Mouse (Mus musculus) forebrain, embryonic 16.5 days (tissue): ENCODE data around the gene Hdhd3. TPM values are rescaled to one million over a fixed set of nuclear protein-coding genes. Genes with fewer than 3 reads are reported as not detected.
A peak's percentile ranks its signal among the peaks of the same experiment; 100 is the strongest.

Experiments
- ATAC-seq: fragments of 200-750 bp; cut with Nextera tagmentation; 2 replicates; pipeline ENCODE4 v1.8.0; 2017; ENCODE audit warnings: mild to moderate bottlenecking, moderate library complexity
- H3K27ac ChIP-seq: fragments of 300-500 bp; sonication (generic); 2 replicates; pipeline ENCODE4 v1.5.1; 2014; ENCODE audit warnings: low read length, control low read depth
- H3K27me3 ChIP-seq: fragments of 300-500 bp; sonication (generic); replicated peaks from 2 replicates; pipeline ENCODE4 v1.6.1; 2014; ENCODE audit warnings: low read length; ENCODE audit not compliant: control insufficient read depth, insufficient read depth
- H3K36me3 ChIP-seq: fragments of 300-500 bp; sonication (generic); 2 replicates; pipeline ENCODE4 v1.6.1; 2014; ENCODE audit not compliant: control insufficient read depth, insufficient read depth
- H3K4me1 ChIP-seq: fragments of 300-500 bp; sonication (generic); replicated peaks from 2 replicates; pipeline ENCODE4 v1.6.1; 2014; ENCODE audit warnings: low read length; ENCODE audit not compliant: control insufficient read depth, insufficient read depth
- H3K4me2 ChIP-seq: fragments of 300-500 bp; sonication (generic); 2 replicates; pipeline ENCODE4 v1.6.1; 2014; ENCODE audit warnings: mild to moderate bottlenecking, low read length, control low read depth
- H3K4me3 ChIP-seq: fragments of 300-500 bp; sonication (generic); replicated peaks from 2 replicates; pipeline ENCODE4 v1.5.1; 2014; ENCODE audit warnings: mild to moderate bottlenecking, low read length, control low read depth
- H3K9ac ChIP-seq: fragments of 300-500 bp; sonication (generic); replicated peaks from 2 replicates; pipeline ENCODE4 v1.6.1; 2014; ENCODE audit warnings: low read depth, low read length, control low read depth
- H3K9me3 ChIP-seq: fragments of 300-500 bp; sonication (generic); 2 replicates; pipeline ENCODE4 v1.6.1; 2016; ENCODE audit warnings: low read length; ENCODE audit not compliant: control insufficient read depth
- WGBS: fragments of 180-500 bp; shearing (Covaris S2); extraction: QIAGEN DNeasy Blood & Tissue Kit; methylation state at CpG from one replicate; pipeline ENCODE4 v1.1.7; 2014; 5-methylcytosine and 5-hydroxymethylcytosine counted together
- polyA plus RNA-seq: library from polyadenylated mRNA; unstranded; fragments of >200 nt; fragmentation: Nextera tagmentation; extraction: Ambion mirVana; gene quantifications from 2 replicates; pipeline ENCODE4 v1.2.1, GENCODE M21; 2015

The Hdhd3 gene
- polyA plus RNA-seq = 9.7 and 10.8 TPM in 2 replicates

DNA sequence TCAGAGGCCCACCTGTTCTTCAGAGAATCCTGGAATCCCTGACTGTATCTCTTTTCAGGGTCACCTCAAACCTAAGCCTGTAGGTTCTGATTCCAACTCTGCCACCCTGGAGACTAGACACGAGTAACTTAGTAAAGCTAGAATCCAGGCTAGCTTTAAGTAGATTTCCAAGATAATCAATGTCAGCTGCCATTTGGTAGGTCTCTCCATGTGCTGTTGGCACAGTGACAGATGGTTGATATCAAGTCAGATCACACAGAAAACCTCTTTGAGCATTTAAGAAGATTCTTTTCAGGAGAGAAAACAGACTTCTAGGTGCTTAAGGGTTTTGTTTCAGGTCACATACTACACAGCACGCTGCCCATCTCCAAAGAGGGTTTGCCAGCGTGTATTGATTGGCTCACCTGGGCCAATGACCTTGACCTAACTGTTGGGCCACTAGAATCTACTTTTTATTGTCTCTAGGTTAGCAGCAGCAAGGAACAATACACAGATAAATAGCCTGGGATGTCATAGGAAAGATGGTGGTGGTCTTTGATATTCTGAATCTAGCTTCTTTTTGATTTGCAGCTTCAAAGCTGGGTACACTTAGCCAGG, at the start of gene Hdhd3:
TSS of gene Hdhd3 (minus strand) at position 94 of the 597 bp plus-strand sequence.
- WGBS = 87% methylated on average over 3 of the region's 3 CpGs
- H3K36me3 ChIP-seq = peaks cover 7% of the 10 kb centered on the region; the same call in 1 of the 2 replicates
- peak within 1 kb of the TSS; percentile 54 for H3K4me2 ChIP-seq
- H3K4me3 ChIP-seq = peak within 1 kb of the TSS; percentile 84
- peak within 1 kb of the TSS; percentile 81 for H3K9ac ChIP-seq
- no peak for ATAC-seq
- H3K27ac ChIP-seq = no peak within 1 kb of the TSS
- H3K4me1 ChIP-seq = peaks cover 6% of the 10 kb centered on the region
- H3K9me3 ChIP-seq = no peaks in the 10 kb centered on the region
- H3K27me3 ChIP-seq = no peaks in the 10 kb centered on the region

DNA sequence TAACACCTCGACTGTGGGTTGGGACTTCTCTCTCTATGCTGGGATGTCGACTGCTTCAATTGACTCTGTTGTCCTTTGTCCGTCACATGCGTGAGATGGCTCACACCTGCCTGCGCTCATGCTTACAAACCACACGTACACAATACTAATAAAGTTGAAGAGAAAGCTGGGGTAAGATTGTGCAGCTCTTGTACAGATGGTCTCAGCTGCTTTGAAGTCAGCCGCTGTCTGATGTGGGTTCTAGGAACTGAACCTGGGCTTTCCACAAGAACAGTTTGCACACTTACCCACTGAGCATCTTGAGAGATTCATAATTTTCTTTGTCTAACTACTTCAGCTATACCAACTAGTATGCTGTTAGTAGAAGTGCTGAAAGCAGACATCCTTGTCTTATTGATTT, 48.7 kb upstream of the Hdhd3 start:
- Histone ChIP-seq H3K9me3 (no peaks in the 10 kb centered on the region), H3K9ac (no peak overlapping the region), H3K27me3 (no peaks in the 10 kb centered on the region), H3K4me1 (no peaks in the 10 kb centered on the region), H3K27ac (no peak overlapping the region), H3K4me2 (no peak overlapping the region), H3K36me3 (no peaks in the 10 kb centered on the region), H3K4me3 (no peak overlapping the region)
- 85% methylated on average over 7 of the region's 7 CpGs for WGBS
- no peak for ATAC-seq

DNA sequence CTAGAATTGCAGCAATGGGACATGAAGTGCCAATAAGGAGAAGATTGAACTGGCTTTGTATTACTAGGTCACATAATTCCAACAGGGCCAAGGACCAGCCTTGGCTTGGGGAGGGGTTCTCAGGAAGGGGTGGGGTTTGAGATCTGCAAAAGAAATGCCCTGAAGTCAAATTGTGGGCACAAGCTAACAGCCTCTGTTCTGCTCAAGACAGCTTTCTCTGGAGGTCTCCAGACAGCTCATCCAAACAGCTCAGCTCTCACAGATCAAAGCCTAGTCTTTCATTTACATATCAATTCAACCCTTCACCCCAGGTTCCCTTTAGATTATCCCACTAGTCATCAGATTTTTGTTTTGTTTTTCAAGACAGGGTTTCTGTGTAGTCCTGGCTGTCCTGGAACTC, 41.5 kb upstream of the Hdhd3 start:
- Histone ChIP-seq H3K36me3 (no peaks in the 10 kb centered on the region), H3K4me3 (no peak overlapping the region), H3K9ac (no peak overlapping the region), H3K4me1 (no peaks in the 10 kb centered on the region), H3K27ac (no peak overlapping the region), H3K27me3 (no peaks in the 10 kb centered on the region), H3K9me3 (no peaks in the 10 kb centered on the region), H3K4me2 (no peak overlapping the region)
- no peak for ATAC-seq

DNA sequence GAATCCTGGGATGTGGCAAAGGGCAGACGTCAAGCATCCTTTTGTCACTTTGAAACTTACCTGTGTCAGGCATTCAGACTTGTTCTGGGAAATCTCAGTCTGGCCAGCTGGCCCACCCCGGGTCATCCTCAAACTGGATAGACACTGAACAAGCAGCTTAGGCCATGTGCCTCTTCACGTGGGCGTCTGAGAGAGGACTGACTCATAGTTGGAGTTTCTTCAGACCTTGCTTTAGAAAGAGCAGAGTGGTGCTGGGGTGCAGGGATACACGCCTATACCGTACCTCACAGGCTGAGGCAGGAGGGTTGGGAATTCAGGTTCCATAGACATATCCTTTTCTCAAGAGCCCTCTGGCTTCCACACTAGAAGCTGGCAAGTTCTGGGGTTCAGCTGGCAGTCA, 40.5 kb upstream of the Hdhd3 start:
- H3K36me3 ChIP-seq = no peaks in the 10 kb centered on the region
- H3K9me3 ChIP-seq = no peaks in the 10 kb centered on the region
- no peaks in the 10 kb centered on the region for H3K27me3 ChIP-seq
- no peak overlapping the region for H3K27ac ChIP-seq
- H3K4me3 ChIP-seq = no peak overlapping the region
- H3K4me2 ChIP-seq = no peak overlapping the region
- ATAC-seq = no peak
- H3K4me1 ChIP-seq = no peaks in the 10 kb centered on the region
- H3K9ac ChIP-seq = no peak overlapping the region
- WGBS = 92% methylated on average over 6 of the region's 6 CpGs

DNA sequence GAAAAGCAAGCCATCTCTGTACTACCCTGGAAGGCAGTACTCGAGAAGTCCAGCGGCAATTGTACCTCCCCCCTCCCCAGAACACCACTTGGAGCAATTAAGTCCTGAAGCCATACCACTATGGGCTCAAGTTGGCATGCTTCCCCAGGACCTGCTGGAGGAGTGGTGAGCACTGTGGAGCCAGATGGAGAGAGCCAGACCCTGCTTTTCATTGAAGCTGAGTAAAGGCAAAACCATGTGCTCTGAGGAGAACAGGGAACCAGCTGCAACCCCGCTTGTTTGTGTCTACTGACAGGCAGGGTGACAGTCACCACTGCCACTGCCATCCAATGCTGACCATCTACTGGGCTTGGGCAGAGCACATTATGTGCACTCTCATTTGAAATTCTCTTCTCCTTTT, 38.5 kb upstream of the Hdhd3 start:
- Histone ChIP-seq H3K4me3 (no peak overlapping the region), H3K9me3 (no peaks in the 10 kb centered on the region), H3K9ac (no peak overlapping the region), H3K4me2 (no peak overlapping the region), H3K4me1 (no peaks in the 10 kb centered on the region), H3K27me3 (no peaks in the 10 kb centered on the region), H3K27ac (no peak overlapping the region), H3K36me3 (no peaks in the 10 kb centered on the region)
- WGBS = 48% methylated on average over 3 of the region's 3 CpGs
- peak; percentile 93 for ATAC-seq

DNA sequence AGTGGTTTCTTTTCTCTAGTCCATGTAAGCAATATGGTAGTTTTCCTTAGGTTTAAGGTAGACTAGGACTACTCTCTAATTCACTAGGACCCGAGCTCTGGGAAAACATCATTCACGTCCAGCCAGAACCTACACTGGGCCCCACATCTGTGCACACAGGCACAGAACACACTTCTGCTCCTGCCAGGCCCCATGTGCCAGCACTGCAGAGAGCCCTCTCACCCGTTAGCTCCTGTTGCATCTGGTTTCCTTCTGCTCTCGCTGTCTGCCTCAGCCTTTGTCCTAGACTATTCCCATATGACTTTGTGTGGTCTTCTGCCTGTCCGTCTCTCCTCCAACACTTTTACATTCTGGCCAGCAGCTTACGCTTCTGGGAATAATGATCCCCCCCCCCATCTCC, 30.5 kb upstream of the Hdhd3 start:
- Histone ChIP-seq H3K9ac (no peak overlapping the region), H3K9me3 (no peaks in the 10 kb centered on the region), H3K27me3 (no peaks in the 10 kb centered on the region), H3K4me1 (no peaks in the 10 kb centered on the region), H3K4me3 (no peak overlapping the region), H3K4me2 (no peak overlapping the region), H3K36me3 (no peaks in the 10 kb centered on the region), H3K27ac (no peak overlapping the region)
- ATAC-seq = no peak
- WGBS = 64% methylated on average over 6 of the region's 6 CpGs

DNA sequence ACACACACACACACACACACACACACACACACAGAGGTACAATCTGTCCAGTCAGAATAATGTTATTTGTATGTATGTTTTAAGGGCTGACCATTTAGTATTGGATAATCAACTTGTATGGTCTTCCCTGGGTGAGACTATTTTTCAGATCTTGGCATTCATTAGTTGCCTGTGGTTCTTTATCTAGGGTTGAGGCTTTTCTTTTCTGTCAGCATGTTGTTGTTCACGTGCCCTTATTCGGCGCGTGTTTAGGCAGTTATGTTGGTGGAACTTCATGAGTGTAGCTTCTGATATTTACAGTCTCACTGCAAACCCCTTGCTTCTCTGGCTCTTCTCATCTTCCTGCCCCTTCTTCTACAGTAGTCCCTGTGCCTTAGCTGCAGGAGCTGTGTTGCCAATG, 24.4 kb upstream of the Hdhd3 start:
- H3K27ac ChIP-seq = no peak overlapping the region
- 83% methylated on average over 4 of the region's 4 CpGs for whole genome bisulfite sequencing
- no peaks in the 10 kb centered on the region for H3K9me3 ChIP-seq
- H3K4me1 ChIP-seq = peaks cover 9% of the 10 kb centered on the region
- H3K4me3 ChIP-seq = no peak overlapping the region
- no peak for ATAC-seq
- no peaks in the 10 kb centered on the region for H3K36me3 ChIP-seq
- H3K9ac ChIP-seq = no peak overlapping the region
- no peak overlapping the region for H3K4me2 ChIP-seq
- H3K27me3 ChIP-seq = no peaks in the 10 kb centered on the region

DNA sequence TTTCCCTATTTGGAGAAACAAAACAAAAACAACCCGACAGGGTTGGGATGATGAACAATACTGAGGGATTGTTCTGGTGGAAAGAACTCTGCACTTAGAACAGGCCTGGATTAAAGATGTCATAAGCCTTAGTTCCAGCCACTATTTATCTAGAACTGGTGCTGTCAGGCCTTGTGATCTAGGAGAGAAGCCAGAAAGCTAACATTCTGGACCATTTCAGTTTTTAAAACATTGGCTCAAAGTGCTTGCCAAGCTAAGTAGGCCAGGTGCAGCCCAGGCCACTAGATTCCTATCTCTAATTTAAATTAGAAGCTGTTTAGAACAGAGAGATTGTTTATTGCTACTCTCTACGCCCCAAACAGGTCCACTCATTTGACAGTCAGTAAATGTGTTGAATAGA, 23.0 kb upstream of the Hdhd3 start:
- Histone ChIP-seq H3K4me1 (peaks cover 9% of the 10 kb centered on the region), H3K27me3 (no peaks in the 10 kb centered on the region), H3K9me3 (no peaks in the 10 kb centered on the region), H3K36me3 (no peaks in the 10 kb centered on the region), H3K27ac (no peak overlapping the region), H3K9ac (no peak overlapping the region), H3K4me2 (no peak overlapping the region), H3K4me3 (no peak overlapping the region)
- WGBS = 60% methylated on average over 2 of the region's 2 CpGs
- no peak for ATAC-seq

DNA sequence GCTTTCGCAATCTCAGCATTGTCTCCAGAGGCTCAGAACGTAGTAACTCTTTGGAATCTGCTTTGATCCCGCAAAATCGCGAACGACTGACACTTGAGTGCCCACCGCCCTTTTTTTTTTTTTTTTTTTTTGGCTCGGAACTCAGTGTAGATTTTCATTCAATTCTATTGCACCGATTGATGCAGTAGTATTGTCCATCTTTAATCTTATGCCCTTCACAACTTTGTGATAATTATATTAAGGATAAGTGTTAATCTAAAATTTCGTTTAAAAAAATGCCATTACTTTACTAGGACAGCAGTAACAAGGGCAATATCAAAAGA, 22.2 kb upstream of the Hdhd3 start:
- Histone ChIP-seq H3K4me3 (peak overlapping the region; percentile 78), H3K4me1 (peaks cover 9% of the 10 kb centered on the region), H3K27ac (no peak overlapping the region; the same call in 1 of the 2 replicates), H3K27me3 (no peaks in the 10 kb centered on the region), H3K9ac (peak overlapping the region; percentile 90), H3K4me2 (peak overlapping the region; percentile 50), H3K36me3 (no peaks in the 10 kb centered on the region), H3K9me3 (no peaks in the 10 kb centered on the region)
- ATAC-seq = no peak
- WGBS = 0% methylated on average over 10 of the region's 10 CpGs
